Mouse (Mus musculus) heart, embryonic 10.5 days (tissue): ENCODE measurements around the gene Odf2. TPM values are rescaled to one million over a fixed set of nuclear protein-coding genes. Genes with fewer than 3 reads are reported as not detected.

Source experiments
- DNase-seq: peaks from one replicate; pipeline ENCODE4 v3.0.0-alpha.2; 2017; ENCODE audit warnings: low spot score
- H3K27ac ChIP-seq: fragments of 300-500 bp; sonication (generic); 2 replicates; pipeline ENCODE4 v1.5.1; 2016; ENCODE audit warnings: mild to moderate bottlenecking
- H3K27me3 ChIP-seq: fragments of 300-500 bp; sonication (generic); 2 replicates; pipeline ENCODE4 v1.6.1; 2016; ENCODE audit warnings: mild to moderate bottlenecking; ENCODE audit not compliant: poor library complexity, insufficient read depth, severe bottlenecking
- H3K36me3 ChIP-seq: fragments of 300-500 bp; sonication (generic); 2 replicates; pipeline ENCODE4 v1.6.1; 2016; ENCODE audit warnings: mild to moderate bottlenecking, moderate library complexity
- H3K4me1 ChIP-seq: fragments of 300-500 bp; sonication (generic); 2 replicates; pipeline ENCODE4 v1.6.1; 2016; ENCODE audit warnings: mild to moderate bottlenecking
- H3K4me3 ChIP-seq: fragments of 300-500 bp; sonication (generic); 2 replicates; pipeline ENCODE4 v1.5.1; 2016; ENCODE audit warnings: mild to moderate bottlenecking, moderate library complexity
- H3K9me3 ChIP-seq: fragments of 300-500 bp; sonication (generic); 2 replicates; pipeline ENCODE4 v1.6.1; 2016; ENCODE audit warnings: mild to moderate bottlenecking, moderate library complexity
- WGBS: fragments of 180-500 bp; shearing (Covaris S2); methylation state at CpG from one replicate; pipeline ENCODE4 v1.1.7; 2016; 5-methylcytosine and 5-hydroxymethylcytosine counted together
- polyA plus RNA-seq: library from polyadenylated mRNA; unstranded; fragments of >200 nt; fragmentation: Nextera tagmentation; extraction: Ambion mirVana; gene quantifications from 2 replicates; pipeline ENCODE4 v1.2.1, GENCODE M21; 2016

Gene Odf2
- polyA plus RNA-seq, 1 experiment from 2014 or later = 82.6 TPM

GRCm38 (mm10) chr2:29853736-29854135 is 35.3 kb upstream of the Odf2 start:
- Histone ChIP-seq H3K4me1 (peaks cover 7% of the 10 kb centered on the region; the same call in 1 of the 2 replicates), H3K27ac (no peak overlapping the region), H3K27me3 (peaks cover 67% of the 10 kb centered on the region), H3K4me3 (no peak overlapping the region), H3K9me3 (no peaks in the 10 kb centered on the region), H3K36me3 (no peaks in the 10 kb centered on the region)
- 79% methylated on average over 5 of the region's 5 CpGs for WGBS
- DNase-seq = no peak

- Histone ChIP-seq H3K27ac (no peak overlapping the region), H3K9me3 (no peaks in the 10 kb centered on the region), H3K36me3 (no peaks in the 10 kb centered on the region), H3K4me1 (peaks cover 7% of the 10 kb centered on the region; the same call in 1 of the 2 replicates), H3K27me3 (peaks cover 49% of the 10 kb centered on the region), H3K4me3 (no peak overlapping the region)
- WGBS = 83% methylated on average over 10 of the region's 10 CpGs
- DNase-seq = no peak
Measured at GRCm38 (mm10) chr2:29855585-29856210, 33.3 kb upstream of the Odf2 start.

GRCm38 (mm10) chr2:29856451-29857260 is 32.4 kb upstream of the Odf2 start:
- H3K9me3 ChIP-seq = no peaks in the 10 kb centered on the region
- DNase-seq = no peak
- H3K27ac ChIP-seq = no peak overlapping the region
- peaks cover 7% of the 10 kb centered on the region; the same call in 1 of the 2 replicates for H3K4me1 ChIP-seq
- 40% methylated on average over 19 of the region's 19 CpGs for whole genome bisulfite sequencing
- H3K4me3 ChIP-seq = no peak overlapping the region
- H3K27me3 ChIP-seq = peaks cover 45% of the 10 kb centered on the region
- no peaks in the 10 kb centered on the region for H3K36me3 ChIP-seq

GRCm38 (mm10) chr2:29857341-29857740 is 31.7 kb upstream of the Odf2 start:
- H3K27me3 ChIP-seq = peaks cover 45% of the 10 kb centered on the region
- H3K4me3 ChIP-seq = no peak overlapping the region
- 58% methylated on average over 2 of the region's 2 CpGs for WGBS
- no peak overlapping the region for H3K27ac ChIP-seq
- H3K4me1 ChIP-seq = peaks cover 7% of the 10 kb centered on the region; the same call in 1 of the 2 replicates
- H3K9me3 ChIP-seq = no peaks in the 10 kb centered on the region
- H3K36me3 ChIP-seq = no peaks in the 10 kb centered on the region
- DNase-seq = no peak

GRCm38 (mm10) chr2:29857967-29858366 is 31.1 kb upstream of the Odf2 start:
- Histone ChIP-seq H3K27me3 (peaks cover 44% of the 10 kb centered on the region), H3K4me3 (no peak overlapping the region), H3K4me1 (peaks cover 7% of the 10 kb centered on the region; the same call in 1 of the 2 replicates), H3K27ac (no peak overlapping the region), H3K9me3 (no peaks in the 10 kb centered on the region), H3K36me3 (no peaks in the 10 kb centered on the region)
- DNase-seq = no peak
- 75% methylated on average over 5 of the region's 5 CpGs for WGBS

GRCm38 (mm10) chr2:29858748-29859473 is 30.1 kb upstream of the Odf2 start:
- no peaks in the 10 kb centered on the region for H3K9me3 ChIP-seq
- no peak for DNase-seq
- no peak overlapping the region for H3K27ac ChIP-seq
- H3K4me3 ChIP-seq = no peak overlapping the region
- peaks cover 35% of the 10 kb centered on the region for H3K27me3 ChIP-seq
- H3K4me1 ChIP-seq = peaks cover 7% of the 10 kb centered on the region; the same call in 1 of the 2 replicates
- 15% methylated on average over 5 of the region's 5 CpGs for WGBS
- H3K36me3 ChIP-seq = no peaks in the 10 kb centered on the region

- 0 out of 2 replicates have a peak, but pooled peaks cover 7% of the 10 kb centered on the region for H3K27me3 ChIP-seq
- no peaks in the 10 kb centered on the region for H3K36me3 ChIP-seq
- H3K9me3 ChIP-seq = no peaks in the 10 kb centered on the region
- DNase-seq = no peak
- no peak overlapping the region for H3K4me3 ChIP-seq
- peaks cover 14% of the 10 kb centered on the region for H3K4me1 ChIP-seq
- WGBS = 72% methylated on average over 4 of the region's 4 CpGs
- no peak overlapping the region for H3K27ac ChIP-seq
Measured at GRCm38 (mm10) chr2:29865125-29865524, 23.9 kb upstream of the Odf2 start.

GRCm38 (mm10) chr2:29868949-29869645 is 19.9 kb upstream of the Odf2 start, which contains the start of gene Cercam:
Gene Cercam (plus strand): TSS chr2:29869164.
- H3K9me3 ChIP-seq = no peaks in the 10 kb centered on the region

GRCm38 (mm10) chr2:29869646-29870451 is 19.2 kb upstream of the Odf2 start:
- peak; percentile 92 for DNase-seq
- Histone ChIP-seq H3K27me3 (peaks cover 17% of the 10 kb centered on the region), H3K36me3 (peaks cover 16% of the 10 kb centered on the region), H3K27ac (peak overlapping the region; percentile 90), H3K4me3 (peak overlapping the region; percentile 71), H3K9me3 (no peaks in the 10 kb centered on the region), H3K4me1 (peaks cover 29% of the 10 kb centered on the region)
- WGBS = 3% methylated on average over 17 of the region's 17 CpGs

More at GRCm38 (mm10) chr2:29868949-29869645, 19.9 kb upstream of the Odf2 start, which contains the start of gene Cercam:
- peaks cover 16% of the 10 kb centered on the region for H3K36me3 ChIP-seq
- WGBS = under 1% methylated on average over 44 of the region's 44 CpGs
- H3K27ac ChIP-seq = peak within 1 kb of the TSS; percentile 90
- peak within 1 kb of the TSS; percentile 71 for H3K4me3 ChIP-seq
- peaks cover 29% of the 10 kb centered on the region for H3K4me1 ChIP-seq
- peak; percentile 97 for DNase-seq
- H3K27me3 ChIP-seq = peaks cover 17% of the 10 kb centered on the region

GRCm38 (mm10) chr2:29872581-29873295 is 16.3 kb upstream of the Odf2 start:
- peaks cover 29% of the 10 kb centered on the region for H3K4me1 ChIP-seq
- 90% methylated on average over 10 of the region's 10 CpGs for WGBS
- H3K9me3 ChIP-seq = no peaks in the 10 kb centered on the region

GRCm38 (mm10) chr2:29873801-29874200 is 15.2 kb upstream of the Odf2 start:
- H3K27me3 ChIP-seq = peaks cover 15% of the 10 kb centered on the region
- DNase-seq = no peak
- 79% methylated on average over 4 of the region's 4 CpGs for WGBS
- H3K27ac ChIP-seq = no peak overlapping the region
- H3K9me3 ChIP-seq = no peaks in the 10 kb centered on the region
- H3K36me3 ChIP-seq = peaks cover 34% of the 10 kb centered on the region
- H3K4me3 ChIP-seq = no peak overlapping the region
- peaks cover 28% of the 10 kb centered on the region for H3K4me1 ChIP-seq

More at GRCm38 (mm10) chr2:29872581-29873295, 16.3 kb upstream of the Odf2 start:
- peaks cover 11% of the 10 kb centered on the region for H3K27me3 ChIP-seq
- H3K27ac ChIP-seq = no peak overlapping the region
- peaks cover 28% of the 10 kb centered on the region for H3K36me3 ChIP-seq
- no peak overlapping the region for H3K4me3 ChIP-seq
- no peak for DNase-seq
